Mouse (Mus musculus) bone marrow, adult 2 months (tissue): Measurements from ENCODE around the gene Dclk2.

Source experiments
- CTCF ChIP-seq: fragments of 200-500 bp; IDR thresholded peaks from 2 replicates; pipeline ENCODE4 v1.5.1; 2011; ENCODE audit warnings: low read length, control low read depth; ENCODE audit not compliant: control insufficient read depth, insufficient read depth
- POLR2A ChIP-seq: fragments of 200-500 bp; IDR thresholded peaks from 2 replicates; pipeline ENCODE4 v1.6.1; 2011; ENCODE audit warnings: low read depth, mild to moderate bottlenecking, control low read depth, low read length, borderline replicate concordance; ENCODE audit not compliant: control insufficient read depth

DNA sequence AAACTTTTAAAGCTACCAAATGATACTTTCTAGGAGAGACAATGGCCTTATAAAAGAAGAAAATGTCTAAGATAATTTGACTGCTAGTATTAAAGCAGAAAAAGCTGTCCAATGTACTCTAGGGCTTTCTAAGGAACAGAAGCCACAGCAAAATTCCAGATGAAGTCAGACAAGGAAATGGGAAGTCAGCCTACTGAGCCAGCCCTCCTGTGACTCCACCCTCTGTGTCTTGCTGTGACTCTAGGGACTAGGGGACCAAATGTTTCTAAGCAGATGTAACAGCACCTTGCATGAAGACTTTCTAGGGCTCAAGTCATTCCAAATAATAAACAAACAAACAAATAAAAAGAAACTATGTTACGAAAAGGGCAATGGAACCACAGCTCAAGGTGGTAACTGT, 75.1 kb downstream of the Dclk2 start:
- TF ChIP-seq CTCF (no peak), POLR2A (no peak)
